Mouse (Mus musculus) lung, postnatal 25 days (tissue): ENCODE measurements around the gene Cyct.

Experiments
- DNase-seq: peaks from one replicate; pipeline ENCODE4 v3.0.0; 2022; ENCODE audit warnings: low spot score

The Cyct gene

GRCm38 (mm10) chr2:76360226-76360625, at the start of gene Cyct:
Gene Cyct (minus strand): TSS chr2:76360450.
- no peak for DNase-seq

GRCm38 (mm10) chr2:76409986-76410385, 49.7 kb upstream of the Cyct start:
- DNase-seq = no peak

GRCm38 (mm10) chr2:76409526-76409925, 49.3 kb upstream of the Cyct start:
- DNase-seq = no peak

- peak; percentile 26 for DNase-seq
These were observed 46.7 kb upstream of the Cyct start for GRCm38 (mm10) chr2:76406937-76407441.

GRCm38 (mm10) chr2:76406151-76406936, 46.1 kb upstream of the Cyct start, which contains the start of gene Osbpl6:
Gene Osbpl6 (plus strand): TSS chr2:76406508.
- DNase-seq = peak; percentile 61

- DNase-seq = no peak
These were observed 45.4 kb upstream of the Cyct start for GRCm38 (mm10) chr2:76405596-76406150.

- DNase-seq = no peak
These were observed 39.9 kb upstream of the Cyct start for GRCm38 (mm10) chr2:76400178-76400577.

GRCm38 (mm10) chr2:76386531-76386930, 26.3 kb upstream of the Cyct start:
- DNase-seq = no peak

GRCm38 (mm10) chr2:76378646-76379045, 18.4 kb upstream of the Cyct start:
- no peak for DNase-seq

GRCm38 (mm10) chr2:76374544-76375206, 14.4 kb upstream of the Cyct start:
- no peak for DNase-seq

- DNase-seq = no peak
These were observed 12.0 kb upstream of the Cyct start for GRCm38 (mm10) chr2:76372244-76372643.

GRCm38 (mm10) chr2:76370656-76370922, 10.3 kb upstream of the Cyct start:
- no peak for DNase-seq

- DNase-seq = peak; percentile 86
These were observed 9.8 kb upstream of the Cyct start, which contains the start of gene Rbm45 for GRCm38 (mm10) chr2:76369821-76370655. Gene Rbm45 (plus strand): TSS chr2:76369984.

GRCm38 (mm10) chr2:76368861-76369660, 8.8 kb upstream of the Cyct start:
- no peak for DNase-seq

- peak; percentile 83 for DNase-seq
These were observed 7.1 kb upstream of the Cyct start for GRCm38 (mm10) chr2:76367188-76367922.

- no peak for DNase-seq
These were observed 5.6 kb upstream of the Cyct start for GRCm38 (mm10) chr2:76365811-76366210.

GRCm38 (mm10) chr2:76362111-76362510, 1.9 kb upstream of the Cyct start:
- no peak for DNase-seq

GRCm38 (mm10) chr2:76347839-76348238, 12.4 kb downstream of the Cyct start:
- DNase-seq = no peak

GRCm38 (mm10) chr2:76342146-76342545, 18.1 kb downstream of the Cyct start:
- no peak for DNase-seq
